Mouse (Mus musculus): Measurements from ENCODE around the gene Spsb4. TPM values are rescaled to one million over a fixed set of nuclear protein-coding genes. Genes with fewer than 3 reads are reported as not detected.
A peak's percentile ranks its signal among the peaks of the same experiment; 100 is the strongest.

Spsb4 gene
- total RNA-seq, 1 experiment from 2014 or later: 0.78 TPM

GRCm38 (mm10) chr9:96981836-96982235, 36.8 kb downstream of the Spsb4 start:
- ATAC-seq (replicated peaks; ENCODE audit: low read depth, poor library complexity, severe bottlenecking): no peak

- no peak for ATAC-seq (replicated peaks; ENCODE audit: low read depth, poor library complexity, severe bottlenecking)
These were observed 37.5 kb downstream of the Spsb4 start for GRCm38 (mm10) chr9:96981121-96981520.

GRCm38 (mm10) chr9:96980037-96980997, 38.3 kb downstream of the Spsb4 start:
- no peak for ATAC-seq (replicated peaks; ENCODE audit: low read depth, poor library complexity, severe bottlenecking)

DNA sequence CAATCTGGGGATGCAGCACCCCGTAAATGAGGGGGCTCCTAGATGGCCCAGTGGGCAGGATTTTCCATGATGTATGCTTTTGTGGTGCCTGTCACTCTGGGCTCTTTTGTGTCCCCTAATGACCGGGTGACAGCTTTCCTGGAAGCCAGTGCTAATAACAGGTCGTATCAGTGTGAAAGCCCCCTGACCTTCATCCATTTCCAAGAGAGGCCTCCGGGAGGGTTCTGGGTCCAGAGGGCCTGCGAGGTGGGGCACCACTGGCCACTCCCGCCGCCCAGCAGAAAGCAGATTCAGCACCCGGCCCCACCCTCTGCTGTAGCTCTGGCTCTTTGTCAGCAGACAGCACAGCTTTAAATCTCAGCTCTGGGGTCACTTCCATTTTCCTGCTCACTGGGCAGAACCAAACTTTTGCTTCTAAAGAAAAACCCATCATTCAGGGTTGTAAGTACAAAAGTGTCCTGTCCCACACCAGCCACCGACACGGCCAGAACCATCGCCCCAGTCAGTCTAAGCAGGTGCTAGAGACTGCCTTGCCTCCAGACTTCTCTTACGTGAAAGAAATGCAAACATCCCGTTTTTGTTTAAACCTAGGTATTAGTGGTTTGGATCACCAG, 39.1 kb downstream of the Spsb4 start:
- ATAC-seq (replicated peaks; ENCODE audit: low read depth, poor library complexity, severe bottlenecking): no peak

DNA sequence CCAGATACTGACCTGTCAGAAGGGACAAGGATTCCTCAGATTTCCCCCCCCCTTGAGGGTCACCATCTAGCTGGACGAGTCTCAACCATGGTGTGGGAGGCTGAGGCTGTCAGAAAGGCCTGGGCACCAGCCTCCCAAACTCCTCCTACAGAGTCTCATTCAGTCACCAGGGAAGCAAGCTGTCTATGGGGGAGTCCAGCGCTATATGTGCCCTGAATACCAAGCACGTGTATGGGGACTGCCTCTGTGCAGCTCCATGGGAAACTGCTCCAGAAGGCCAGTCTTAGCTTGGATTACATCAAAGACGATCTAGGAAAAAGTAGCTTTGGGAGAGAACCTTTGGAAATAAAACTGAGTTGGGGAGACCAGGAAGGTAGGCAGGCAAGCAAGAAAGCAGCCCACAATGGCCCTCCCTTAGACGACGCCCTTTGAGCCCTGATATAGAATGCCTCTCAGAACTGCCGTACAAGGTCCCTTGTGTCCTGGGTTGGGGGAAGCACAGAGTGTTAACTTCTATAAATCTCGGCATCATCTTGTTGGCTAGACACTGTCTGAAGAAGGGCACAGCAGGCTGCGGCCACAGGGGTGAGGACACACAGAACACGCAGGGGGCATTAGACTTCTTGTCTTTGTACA, 40.4 kb downstream of the Spsb4 start:
- ATAC-seq (replicated peaks; ENCODE audit: low read depth, poor library complexity, severe bottlenecking): no peak

DNA sequence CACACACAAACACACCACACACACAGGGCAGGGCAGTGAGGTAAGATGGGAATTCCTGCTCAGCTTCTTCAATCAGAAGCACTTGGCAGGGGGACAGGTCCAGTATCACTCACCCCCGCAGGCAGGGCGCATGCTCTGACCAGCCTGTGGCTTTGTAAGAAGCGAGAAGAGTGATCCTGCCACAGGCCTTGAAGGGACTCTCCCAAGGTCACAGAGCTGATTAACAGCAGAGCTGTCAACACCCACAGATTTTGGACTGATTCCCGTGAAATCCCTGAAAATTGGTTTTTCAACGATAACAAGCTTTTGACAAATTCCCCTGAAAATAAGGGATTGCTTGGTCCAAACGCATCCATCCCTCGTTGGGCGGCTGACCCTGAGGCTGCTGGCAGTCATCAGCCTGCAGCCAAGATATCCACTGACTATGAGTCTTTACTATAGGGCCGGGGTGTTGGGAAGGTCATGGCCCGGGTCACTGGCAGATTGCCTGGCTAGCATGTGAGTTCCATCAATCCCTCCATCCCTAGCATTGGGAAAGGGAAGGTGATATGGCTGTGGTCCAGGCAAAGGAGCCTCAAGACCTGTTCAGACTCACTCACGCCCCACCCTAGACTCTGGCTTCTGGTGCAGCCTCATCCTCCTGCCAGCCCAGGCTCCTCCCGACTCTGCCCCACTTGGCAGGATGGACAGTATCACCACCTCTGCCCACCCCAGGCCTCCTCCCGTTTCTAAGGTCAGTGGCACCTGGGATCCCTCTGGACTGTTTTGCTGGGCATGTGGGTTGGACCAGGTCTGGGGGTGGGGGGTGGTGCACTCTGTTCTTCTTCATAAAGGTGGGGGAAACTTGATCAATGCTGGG, 41.1 kb downstream of the Spsb4 start:
- ATAC-seq (replicated peaks; ENCODE audit: low read depth, poor library complexity, severe bottlenecking): no peak

GRCm38 (mm10) chr9:96973091-96973490, 45.6 kb downstream of the Spsb4 start:
- no peak for ATAC-seq (replicated peaks; ENCODE audit: low read depth, poor library complexity, severe bottlenecking)

DNA sequence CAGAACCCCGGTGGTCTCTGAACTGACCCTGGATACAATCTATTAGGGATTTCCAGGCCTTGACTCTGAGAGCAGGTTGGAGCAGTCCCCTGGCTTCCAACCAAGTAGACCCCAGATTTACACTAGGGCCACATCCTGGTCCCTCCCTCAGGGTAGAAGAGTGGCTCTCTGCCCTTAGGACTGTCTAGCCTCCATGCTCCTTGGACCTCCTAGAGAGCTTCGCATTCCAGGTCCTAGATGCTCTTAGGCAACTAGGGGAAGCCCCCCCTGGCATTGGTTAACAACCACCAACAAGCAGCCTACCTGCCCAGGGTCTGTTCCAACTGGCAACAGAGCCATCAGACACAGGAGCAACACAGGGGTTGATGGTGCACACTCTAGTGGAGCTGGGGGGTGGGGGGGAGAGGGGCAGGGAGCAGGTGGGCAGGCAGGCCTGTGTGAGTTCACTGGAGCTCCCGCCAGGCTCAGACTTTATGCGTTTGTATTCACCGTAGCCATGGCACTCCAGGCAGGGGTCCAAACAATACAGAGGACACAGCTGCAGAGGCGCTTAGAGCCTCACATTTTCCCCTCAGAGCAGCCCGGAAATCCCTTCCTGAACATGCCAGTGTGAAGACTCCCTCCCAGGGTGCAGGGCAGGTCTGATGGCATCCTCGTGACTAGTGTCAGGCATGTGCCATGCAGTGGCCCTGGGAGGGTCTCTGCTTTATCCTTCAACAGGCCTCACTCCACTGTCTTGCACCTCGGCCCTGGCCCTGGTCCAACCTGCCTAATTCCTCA, 46.8 kb downstream of the Spsb4 start:
- ATAC-seq (replicated peaks; ENCODE audit: low read depth, poor library complexity, severe bottlenecking): no peak

DNA sequence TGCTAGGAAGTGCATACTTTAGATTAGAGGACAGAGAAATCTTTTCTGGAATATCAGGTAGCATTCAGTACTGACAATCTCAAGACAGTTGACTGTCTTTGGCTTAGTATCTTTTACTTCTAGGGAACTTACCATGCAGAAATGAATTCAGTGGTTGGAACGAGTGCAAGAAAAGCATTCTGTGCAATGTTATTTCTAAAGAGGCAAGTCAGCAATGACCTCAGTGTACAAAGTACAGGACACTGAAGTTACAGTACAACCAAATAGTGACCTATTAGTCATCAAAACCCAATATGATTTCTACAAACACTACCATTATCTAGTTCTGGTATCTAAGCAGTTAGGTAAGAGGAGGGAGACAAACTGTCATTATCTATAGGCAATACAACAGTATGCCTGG, 51.1 kb downstream of the Spsb4 start:
- ATAC-seq (replicated peaks; ENCODE audit: low read depth, poor library complexity, severe bottlenecking): no peak

GRCm38 (mm10) chr9:96966465-96966864, 52.2 kb downstream of the Spsb4 start:
- no peak for ATAC-seq (replicated peaks; ENCODE audit: low read depth, poor library complexity, severe bottlenecking)

- no peak for ATAC-seq (replicated peaks; ENCODE audit: low read depth, poor library complexity, severe bottlenecking)
These were observed 55.0 kb downstream of the Spsb4 start for GRCm38 (mm10) chr9:96963443-96964215.

DNA sequence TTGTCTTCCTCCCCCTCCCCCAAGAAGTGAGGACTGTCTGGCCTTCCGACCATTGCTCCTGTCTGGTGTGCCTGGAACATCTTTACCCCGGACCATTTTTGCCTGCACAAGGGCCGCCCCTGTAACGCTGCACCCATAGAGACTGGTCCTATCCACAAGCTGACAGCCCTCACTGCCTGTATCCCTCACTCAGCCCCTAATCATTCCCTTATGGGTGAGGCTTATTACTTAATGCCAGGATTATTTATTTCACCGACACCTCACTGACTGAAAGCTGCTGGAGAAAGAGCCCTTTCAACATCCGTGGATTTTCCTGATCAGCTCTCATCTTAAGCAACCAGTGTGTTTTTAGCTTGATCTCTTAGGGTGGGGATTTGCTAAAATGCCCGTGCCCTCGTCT, 55.9 kb downstream of the Spsb4 start:
- no peak for ATAC-seq (replicated peaks; ENCODE audit: low read depth, poor library complexity, severe bottlenecking)

- ATAC-seq (replicated peaks; ENCODE audit: low read depth, poor library complexity, severe bottlenecking): no peak
These were observed 56.5 kb downstream of the Spsb4 start for GRCm38 (mm10) chr9:96961986-96962701.

DNA sequence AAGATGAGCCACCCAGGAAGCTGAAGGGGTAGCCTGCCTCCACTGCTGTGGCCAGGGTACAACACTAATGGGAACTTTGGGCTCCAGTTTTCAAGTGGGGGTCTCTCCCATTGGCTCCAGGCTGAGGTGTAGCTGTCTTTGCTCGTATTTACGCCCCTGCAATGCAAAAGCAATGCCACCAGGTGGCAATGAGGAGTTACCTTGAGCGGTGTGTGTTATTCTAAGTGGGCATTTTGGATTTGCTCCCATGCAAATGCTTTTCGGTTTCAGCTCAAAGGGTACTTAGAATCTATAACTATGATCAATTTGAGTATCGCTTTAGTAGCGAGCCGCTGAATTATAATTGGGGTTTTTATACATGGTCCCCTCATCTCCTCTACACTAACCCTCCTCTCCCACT, 57.6 kb downstream of the Spsb4 start:
- ATAC-seq (replicated peaks; ENCODE audit: low read depth, poor library complexity, severe bottlenecking): peak; percentile 80

DNA sequence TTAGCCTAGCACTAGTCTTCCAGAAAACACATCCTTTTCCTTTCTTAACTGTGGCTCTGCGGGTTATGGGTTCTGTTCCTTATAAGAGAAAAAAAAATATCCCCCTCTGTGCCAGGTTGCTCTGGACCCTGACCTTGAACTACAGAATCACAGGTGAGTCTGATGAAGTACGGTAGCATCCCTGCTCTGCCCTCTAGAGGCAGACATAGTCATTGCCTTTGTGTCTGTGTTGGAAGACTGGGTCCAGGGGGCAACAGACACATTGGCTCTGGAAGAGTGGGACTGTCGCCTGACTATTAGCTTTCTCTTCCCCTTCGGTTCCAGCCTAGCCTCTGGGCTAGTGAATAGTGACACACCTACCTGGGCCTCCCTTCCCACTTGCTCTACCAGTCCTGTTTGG, 58.4 kb downstream of the Spsb4 start:
- peak; percentile 53 for ATAC-seq (replicated peaks; ENCODE audit: low read depth, poor library complexity, severe bottlenecking)

DNA sequence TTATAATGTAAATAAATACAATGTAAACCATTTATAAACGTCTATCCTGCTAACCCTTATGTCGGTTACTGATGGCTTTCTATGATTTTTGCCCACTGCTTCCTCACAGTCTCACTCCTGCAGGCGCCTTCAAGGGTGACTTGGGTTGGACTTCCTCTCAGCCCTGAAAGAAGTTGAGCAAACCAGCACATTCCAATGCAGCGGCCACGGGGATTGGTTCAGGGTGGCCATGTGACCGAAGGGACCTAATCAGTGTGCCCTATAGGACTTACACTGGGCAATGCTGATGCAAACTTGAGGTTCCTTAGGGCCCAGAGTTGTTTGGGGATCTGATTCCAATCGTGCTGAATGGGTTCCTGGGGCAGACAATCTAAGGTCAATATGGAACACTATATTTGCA, 59.2 kb downstream of the Spsb4 start:
- no peak for ATAC-seq (replicated peaks; ENCODE audit: low read depth, poor library complexity, severe bottlenecking)

- ATAC-seq (replicated peaks; ENCODE audit: low read depth, poor library complexity, severe bottlenecking): no peak
These were observed 60.5 kb downstream of the Spsb4 start for GRCm38 (mm10) chr9:96958009-96958615.

Measured in common myeloid progenitor, adult 5-6 weeks (primary cell).